Mouse (Mus musculus): ENCODE results near the gene Mul1.

DNA sequence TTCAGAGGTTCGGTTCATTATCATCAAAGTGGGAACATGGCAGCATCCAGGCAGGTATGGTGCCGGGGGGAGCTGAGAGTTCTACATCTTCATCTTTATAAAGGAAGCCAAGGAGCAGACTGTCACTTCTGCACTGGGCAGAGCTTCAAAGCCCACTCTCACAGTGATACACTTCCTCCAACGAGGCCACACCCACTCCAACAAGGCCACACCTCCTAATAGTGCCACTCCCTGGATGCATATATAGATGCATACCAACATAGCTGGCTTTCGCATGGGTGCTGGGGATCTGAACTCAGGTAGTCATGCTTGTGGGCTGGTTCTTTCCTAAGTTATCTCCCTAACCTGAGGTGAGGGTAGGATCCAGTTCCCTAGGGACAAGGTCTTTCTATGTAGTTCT is 16.6 kb upstream of the Mul1 start:
- TF ChIP-seq EP300 (IDR thresholded peaks at IDR 0.05; ENCODE audit: low read depth) (no peak), CTCF (IDR thresholded peaks at IDR 0.05; ENCODE audit: low read depth) (no peak)

Data from liver, embryonic 14.5 days (tissue).